Mouse (Mus musculus) bone marrow macrophage, adult 2 months (primary cell): ENCODE results near the gene Clba1.

Experiments
- CTCF ChIP-seq: IDR thresholded peaks from 2 replicates; pipeline ENCODE4 v1.5.1; 2012; ENCODE audit warnings: low read depth, mild to moderate bottlenecking, low read length, moderate library complexity
- POLR2A ChIP-seq: IDR thresholded peaks from 2 replicates; pipeline ENCODE4 v1.6.1; 2012; ENCODE audit warnings: mild to moderate bottlenecking, low read depth, low read length, borderline replicate concordance

DNA sequence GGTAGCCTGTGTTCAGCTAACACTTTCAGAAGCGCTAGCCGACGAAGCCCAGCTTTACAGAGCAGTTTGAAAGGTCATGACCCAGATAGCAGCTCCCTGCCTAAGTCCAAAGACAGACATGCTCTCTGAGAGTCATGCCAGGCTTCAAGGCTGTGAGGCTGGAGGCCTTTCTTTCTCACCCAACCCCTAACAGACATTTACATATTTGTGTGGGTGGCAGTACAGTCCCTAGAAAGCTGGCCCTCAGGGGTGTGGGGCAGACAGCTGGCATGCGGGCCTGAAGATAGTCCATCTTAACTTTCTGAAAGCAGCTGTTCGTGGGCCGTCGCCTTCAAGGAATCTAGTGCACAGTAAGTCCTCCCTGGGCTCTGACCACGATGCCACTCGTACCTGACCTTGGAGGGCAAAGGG, 53.2 kb downstream of the Clba1 start:
- no peak for TF ChIP-seq POLR2A
- no peak for TF ChIP-seq CTCF
